Mouse (Mus musculus) T-helper 2 cell (primary cell): Measurements from ENCODE around the gene Unc119.

Source experiments
- in situ Hi-C: fragments of 300-600 bp; cut with MboI, MseI; formaldehyde crosslinking; loops from one replicate; pipeline ENCODE4 v1.15.1; 2025; ENCODE audit warnings: high pct_unique_total_duplicates

Gene Unc119

GRCm38 (mm10) chr11:78344328-78344889 is 1.1 kb downstream of the Unc119 start:
- in situ Hi-C loops = no loop called here

- in situ Hi-C loops = no loop called here
Observed at GRCm38 (mm10) chr11:78344890-78345715, 1.8 kb downstream of the Unc119 start.

- in situ Hi-C loops = no loop called here
Observed at GRCm38 (mm10) chr11:78345801-78346200, 2.5 kb downstream of the Unc119 start.

GRCm38 (mm10) chr11:78346326-78347069 is 3.2 kb downstream of the Unc119 start:
- in situ Hi-C loops = no loop called here

- in situ Hi-C loops = no loop called here
Observed at GRCm38 (mm10) chr11:78347070-78347754, 3.9 kb downstream of the Unc119 start.

GRCm38 (mm10) chr11:78347908-78348307 is 4.6 kb downstream of the Unc119 start:
- in situ Hi-C loops = no loop called here

- in situ Hi-C loops = no loop called here
Observed at GRCm38 (mm10) chr11:78348474-78348873, 5.2 kb downstream of the Unc119 start.

- in situ Hi-C loops = no loop called here
Observed at GRCm38 (mm10) chr11:78349441-78350358, 6.4 kb downstream of the Unc119 start.

GRCm38 (mm10) chr11:78353081-78353480 is 9.8 kb downstream of the Unc119 start:
- in situ Hi-C loops = no loop called here

- in situ Hi-C loops = no loop called here
Observed at GRCm38 (mm10) chr11:78354905-78355304, 11.6 kb downstream of the Unc119 start.

GRCm38 (mm10) chr11:78355471-78356238 is 12.4 kb downstream of the Unc119 start:
- in situ Hi-C loops = no loop called here

GRCm38 (mm10) chr11:78358330-78359007 is 15.2 kb downstream of the Unc119 start:
- in situ Hi-C loops = no loop called here

- in situ Hi-C loops = loop anchor here (5.0 kb wide), 1 partner anchor 42 kb away; no protein-coding TSS in a partner anchor
Observed at GRCm38 (mm10) chr11:78360125-78360788, 17.0 kb downstream of the Unc119 start.

- in situ Hi-C loops = loop anchor here (5.0 kb wide), 1 partner anchor 42 kb away; no protein-coding TSS in a partner anchor
Observed at GRCm38 (mm10) chr11:78360789-78361131, 17.5 kb downstream of the Unc119 start.

GRCm38 (mm10) chr11:78363309-78364007 is 20.2 kb downstream of the Unc119 start:
- in situ Hi-C loops = loop anchor here (5.0 kb wide), 1 partner anchor 39 kb away; no protein-coding TSS in a partner anchor

- in situ Hi-C loops = loop anchor here (5.0 kb wide), 1 partner anchor 38 kb away; no protein-coding TSS in a partner anchor
Observed at GRCm38 (mm10) chr11:78364103-78364502, 20.8 kb downstream of the Unc119 start.

- in situ Hi-C loops = no loop called here
Observed at GRCm38 (mm10) chr11:78367456-78368225, 24.4 kb downstream of the Unc119 start.
